Mouse (Mus musculus): Measurements from ENCODE around the gene Slc25a22. TPM values are rescaled to one million over a fixed set of nuclear protein-coding genes. Genes with fewer than 3 reads are reported as not detected.

The Slc25a22 gene
- polyA plus RNA-seq, 2 experiments: 11.0 to 19.6 TPM

DNA sequence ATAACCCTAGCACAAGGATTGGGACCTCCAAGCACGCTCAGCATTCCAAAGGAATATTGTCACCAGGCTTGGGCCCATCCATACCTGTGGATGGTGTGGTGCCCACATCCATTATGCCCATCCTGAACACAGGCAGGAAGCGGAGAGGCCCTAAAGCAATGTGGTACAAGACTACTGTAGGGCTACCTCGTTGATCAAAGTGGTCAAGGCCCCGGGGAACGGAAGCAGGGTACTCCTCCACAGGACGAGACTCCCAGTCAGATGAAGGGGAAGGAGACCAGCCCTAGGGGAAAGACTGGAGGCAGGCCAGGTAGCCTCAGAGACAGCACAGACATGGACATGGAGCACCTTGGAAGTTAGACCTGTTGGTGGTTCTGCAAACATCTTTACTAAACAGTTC lies 35.1 kb upstream of the Slc25a22 start:
- Histone ChIP-seq H3K9ac (replicated peaks) (no peak overlapping the region), H3K27me3 (ENCODE audit: control insufficient read depth, insufficient read depth, low read length) (no peaks in the 10 kb centered on the region), H3K4me2 (ENCODE audit: low read depth) (no peak overlapping the region), H3K36me3 (replicated peaks; ENCODE audit: control insufficient read depth, insufficient read depth, low read depth) (peaks cover 9% of the 10 kb centered on the region), H3K9me3 (ENCODE audit: control insufficient read depth, low read length) (no peaks in the 10 kb centered on the region), H3K4me1 (replicated peaks; ENCODE audit: control insufficient read depth in 2 of 2, insufficient read depth in 2 of 2, low read length in 1 of 2) (peaks cover 35 to 46% of the 10 kb centered on the region in 2 experiments), H3K4me3 (ENCODE audit: insufficient read depth in 1 of 2, low read depth in 2 of 2, low read length in 2 of 2) (no peak overlapping the region), H3K27ac (no peak overlapping the region)
- DNase-seq (ENCODE audit: low read depth in 3 of 3, low spot score in 3 of 3) (no peak), ATAC-seq (ENCODE audit: insufficient read depth) (no peak)
- 77% methylated on average over 6 of the region's 6 CpGs for WGBS (ENCODE audit: insufficient replicate concordance)
- TF ChIP-seq EP300 (IDR thresholded peaks at IDR 0.05; ENCODE audit: low read depth) (no peak), CTCF (IDR thresholded peaks at IDR 0.05; ENCODE audit: low read depth) (no peak)

DNA sequence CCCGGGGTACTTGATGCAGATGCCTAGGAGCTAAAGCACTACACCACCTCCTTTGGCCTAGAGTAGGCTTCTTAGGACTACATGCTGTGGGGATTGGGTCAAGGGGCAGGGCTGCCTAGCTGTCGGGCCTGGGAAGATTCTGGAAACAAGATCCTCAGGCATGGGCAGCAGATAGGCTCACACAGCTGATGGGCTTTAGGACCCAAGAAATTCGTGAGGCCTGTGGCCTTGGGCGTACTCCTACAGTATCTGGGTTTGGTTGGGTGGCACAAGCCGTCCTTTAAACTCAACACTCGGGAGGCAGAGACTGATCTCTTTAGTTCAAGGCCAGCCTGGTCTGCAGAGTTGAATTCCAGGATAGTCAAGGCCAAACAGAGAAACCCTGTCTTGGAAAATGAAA lies 34.5 kb upstream of the Slc25a22 start:
- no peak overlapping the region for H3K4me3 ChIP-seq (ENCODE audit: insufficient read depth in 1 of 2, low read depth in 2 of 2, low read length in 2 of 2)
- no peaks in the 10 kb centered on the region for H3K27me3 ChIP-seq (ENCODE audit: control insufficient read depth, insufficient read depth, low read length)
- ATAC-seq (ENCODE audit: insufficient read depth) (no peak), DNase-seq (ENCODE audit: low read depth in 3 of 3, low spot score in 3 of 3) (no peak)
- no peaks in the 10 kb centered on the region for H3K9me3 ChIP-seq (ENCODE audit: control insufficient read depth, low read length)
- peaks cover 31 to 42% of the 10 kb centered on the region in 2 experiments for H3K4me1 ChIP-seq (replicated peaks; ENCODE audit: control insufficient read depth in 2 of 2, insufficient read depth in 2 of 2, low read length in 1 of 2)
- no peak overlapping the region for H3K4me2 ChIP-seq (ENCODE audit: low read depth)
- no peak overlapping the region for H3K27ac ChIP-seq
- TF ChIP-seq CTCF (IDR thresholded peaks at IDR 0.05; ENCODE audit: low read depth): no peak
- no peak for TF ChIP-seq EP300 (IDR thresholded peaks at IDR 0.05; ENCODE audit: low read depth)
- H3K9ac ChIP-seq (replicated peaks): no peak overlapping the region
- 59% methylated on average over 6 of the region's 6 CpGs for whole genome bisulfite sequencing (ENCODE audit: insufficient replicate concordance)
- peaks cover 9% of the 10 kb centered on the region for H3K36me3 ChIP-seq (replicated peaks; ENCODE audit: control insufficient read depth, insufficient read depth, low read depth)

DNA sequence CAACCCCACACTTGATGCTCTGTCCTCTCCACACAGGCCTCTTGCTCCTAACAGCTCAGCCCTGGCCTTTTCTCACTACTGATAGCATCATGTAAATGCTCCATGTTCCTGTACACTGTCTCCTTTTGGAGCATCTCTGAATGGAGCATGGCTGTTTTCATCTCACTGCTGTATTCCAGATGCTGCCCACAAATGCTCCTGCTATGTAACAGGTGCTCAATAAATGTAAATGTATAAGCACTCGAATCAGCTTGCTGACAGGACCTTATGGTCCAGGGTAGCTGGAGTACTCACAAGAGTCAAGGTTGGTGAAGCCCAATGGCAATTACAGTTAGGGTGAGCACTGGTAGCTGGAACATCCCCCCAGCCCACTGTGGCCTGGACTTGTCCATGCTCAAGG lies 33.5 kb upstream of the Slc25a22 start:
- Histone ChIP-seq H3K4me3 (ENCODE audit: insufficient read depth in 1 of 2, low read depth in 2 of 2, low read length in 2 of 2) (no peak overlapping the region), H3K4me2 (ENCODE audit: low read depth) (no peak overlapping the region), H3K4me1 (replicated peaks; ENCODE audit: control insufficient read depth in 2 of 2, insufficient read depth in 2 of 2, low read length in 1 of 2) (peaks cover 32 to 40% of the 10 kb centered on the region in 2 experiments), H3K36me3 (replicated peaks; ENCODE audit: control insufficient read depth, insufficient read depth, low read depth) (peaks cover 9% of the 10 kb centered on the region), H3K9me3 (ENCODE audit: control insufficient read depth, low read length) (no peaks in the 10 kb centered on the region), H3K27ac (no peak overlapping the region), H3K27me3 (ENCODE audit: control insufficient read depth, insufficient read depth, low read length) (peaks cover 3% of the 10 kb centered on the region; the same call in 1 of the 2 replicates), H3K9ac (replicated peaks) (no peak overlapping the region)
- ATAC-seq (ENCODE audit: insufficient read depth) (no peak), DNase-seq (ENCODE audit: low read depth in 3 of 3, low spot score in 3 of 3) (no peak)
- WGBS (ENCODE audit: insufficient replicate concordance): 85% methylated on average over 1 of the region's 1 CpGs
- TF ChIP-seq EP300 (IDR thresholded peaks at IDR 0.05; ENCODE audit: low read depth) (no peak), CTCF (IDR thresholded peaks at IDR 0.05; ENCODE audit: low read depth) (no peak)

DNA sequence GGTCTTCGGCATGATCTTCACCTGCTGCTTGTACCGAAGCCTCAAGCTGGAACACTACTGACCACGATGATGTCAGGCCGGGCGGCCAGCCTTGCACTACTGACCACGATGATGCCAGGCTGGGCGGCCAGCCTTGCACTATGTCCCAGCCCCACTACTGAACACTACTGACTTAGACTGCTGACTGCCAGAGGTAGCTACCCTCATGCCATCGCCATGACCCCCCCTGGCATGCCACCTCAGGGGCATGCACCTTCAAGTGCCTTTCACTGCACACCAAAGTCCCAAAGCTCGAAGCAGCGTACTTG lies 32.9 kb upstream of the Slc25a22 start:
- H3K9ac ChIP-seq (replicated peaks): no peak overlapping the region
- H3K4me1 ChIP-seq (replicated peaks; ENCODE audit: control insufficient read depth in 2 of 2, insufficient read depth in 2 of 2, low read length in 1 of 2): peaks cover 26 to 34% of the 10 kb centered on the region in 2 experiments
- peaks cover 9% of the 10 kb centered on the region for H3K36me3 ChIP-seq (replicated peaks; ENCODE audit: control insufficient read depth, insufficient read depth, low read depth)
- peaks cover 8% of the 10 kb centered on the region for H3K27me3 ChIP-seq (ENCODE audit: control insufficient read depth, insufficient read depth, low read length)
- TF ChIP-seq CTCF (IDR thresholded peaks at IDR 0.05; ENCODE audit: low read depth) (no peak), EP300 (IDR thresholded peaks at IDR 0.05; ENCODE audit: low read depth) (no peak)
- no peak overlapping the region for H3K4me3 ChIP-seq (ENCODE audit: insufficient read depth in 1 of 2, low read depth in 2 of 2, low read length in 2 of 2)
- WGBS (ENCODE audit: insufficient replicate concordance): 87% methylated on average over 10 of the region's 10 CpGs
- DNase-seq (ENCODE audit: low read depth in 3 of 3, low spot score in 3 of 3) (no peak), ATAC-seq (ENCODE audit: insufficient read depth) (no peak)
- H3K9me3 ChIP-seq (ENCODE audit: control insufficient read depth, low read length): no peaks in the 10 kb centered on the region
- no peak overlapping the region for H3K27ac ChIP-seq
- no peak overlapping the region for H3K4me2 ChIP-seq (ENCODE audit: low read depth)

DNA sequence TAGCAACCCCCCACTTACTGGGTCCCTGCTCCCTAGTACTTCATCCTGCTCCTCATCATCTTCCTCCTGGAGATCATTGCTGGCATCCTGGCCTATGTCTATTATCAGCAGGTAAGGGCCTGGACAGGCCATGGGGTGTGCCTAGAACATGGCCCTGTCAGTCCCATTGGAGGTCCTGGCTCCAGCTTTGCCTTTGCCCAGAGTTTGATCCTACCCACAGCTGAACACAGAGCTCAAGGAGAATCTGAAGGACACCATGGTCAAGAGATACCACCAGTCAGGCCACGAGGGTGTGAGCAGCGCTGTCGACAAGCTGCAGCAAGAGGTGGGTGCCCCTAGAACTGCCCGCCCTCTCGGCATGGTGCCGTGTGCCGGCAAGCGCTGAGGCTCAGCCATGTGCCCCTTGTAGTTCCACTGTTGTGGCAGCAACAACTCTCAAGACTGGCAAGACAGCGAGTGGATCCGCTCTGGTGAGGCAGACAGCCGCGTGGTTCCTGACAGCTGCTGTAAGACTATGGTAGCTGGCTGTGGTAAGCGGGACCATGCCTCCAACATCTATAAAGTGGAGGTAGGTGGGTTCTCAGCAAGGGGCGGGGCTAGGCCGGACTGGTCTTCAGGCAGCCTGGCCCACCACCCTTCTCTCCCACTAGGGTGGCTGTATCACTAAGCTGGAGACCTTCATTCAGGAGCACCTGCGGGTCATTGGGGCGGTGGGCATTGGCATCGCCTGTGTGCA lies 32.4 kb upstream of the Slc25a22 start:
- peaks cover 13% of the 10 kb centered on the region for H3K27me3 ChIP-seq (ENCODE audit: control insufficient read depth, insufficient read depth, low read length)
- TF ChIP-seq EP300 (IDR thresholded peaks at IDR 0.05; ENCODE audit: low read depth) (no peak), CTCF (IDR thresholded peaks at IDR 0.05; ENCODE audit: low read depth) (no peak)
- ATAC-seq (ENCODE audit: insufficient read depth) (no peak), DNase-seq (ENCODE audit: low read depth in 3 of 3, low spot score in 3 of 3) (no peak)
- peaks cover 25 to 34% of the 10 kb centered on the region in 2 experiments for H3K4me1 ChIP-seq (replicated peaks; ENCODE audit: control insufficient read depth in 2 of 2, insufficient read depth in 2 of 2, low read length in 1 of 2)
- WGBS (ENCODE audit: insufficient replicate concordance): 85% methylated on average over 18 of the region's 18 CpGs
- H3K4me2 ChIP-seq (ENCODE audit: low read depth): no peak overlapping the region
- H3K9me3 ChIP-seq (ENCODE audit: control insufficient read depth, low read length): no peaks in the 10 kb centered on the region
- H3K9ac ChIP-seq (replicated peaks): no peak overlapping the region
- no peak overlapping the region for H3K4me3 ChIP-seq (ENCODE audit: insufficient read depth in 1 of 2, low read depth in 2 of 2, low read length in 2 of 2)
- H3K27ac ChIP-seq: no peak overlapping the region
- H3K36me3 ChIP-seq (replicated peaks; ENCODE audit: control insufficient read depth, insufficient read depth, low read depth): peaks cover 9% of the 10 kb centered on the region

All from liver, embryonic 14.5 days (tissue).